Mouse (Mus musculus) liver, adult 2 months (tissue): ENCODE measurements at regions not wholly inside any gene's neighbourhood (a gene's known extent, or its start where the extent isn't known, plus 50 kb on each side); places are given as distances from the start of the nearest gene placed in this dataset.

ENCODE experiments used
- CTCF ChIP-seq: fragments of 200-500 bp; IDR thresholded peaks from 2 replicates; pipeline ENCODE4 v1.5.1; 2011; ENCODE audit warnings: low read depth, low read length, control low read depth
- POLR2A ChIP-seq: fragments of 200-500 bp; IDR thresholded peaks from 2 replicates; pipeline ENCODE4 v1.6.1; 2011; ENCODE audit warnings: low read length, control low read depth; ENCODE audit not compliant: insufficient read depth; ENCODE audit errors: extremely low read depth

DNA sequence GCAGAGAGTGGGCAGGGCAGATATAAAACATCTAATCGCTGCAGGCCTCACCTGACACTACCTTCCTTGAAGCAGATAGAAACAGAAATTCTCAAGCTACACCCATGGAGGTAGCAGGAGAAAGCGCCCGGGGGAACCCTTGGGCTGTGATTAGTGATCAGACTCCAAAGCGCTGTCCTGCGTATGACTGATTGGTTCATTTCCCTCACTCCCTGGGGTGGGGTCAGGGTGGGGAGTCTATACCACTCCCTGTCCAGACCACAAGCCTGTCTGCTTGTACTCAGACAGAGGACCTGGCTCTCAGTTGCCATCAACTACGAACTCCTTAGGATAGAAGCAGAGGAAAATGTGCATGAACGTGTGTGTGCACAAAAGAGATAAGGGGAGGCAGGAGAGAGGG is 77.7 kb downstream of the Gm826 start:
- TF ChIP-seq CTCF, result no peak
- TF ChIP-seq POLR2A, result no peak
